In genomic region chr9:110685591-110685990, GRCm38 (mm10) we compare ENCODE assay signal across 9 mouse cellular contexts. TPM values are rescaled to one million over a fixed set of nuclear protein-coding genes. Genes with fewer than 3 reads are reported as not detected.
A peak's percentile ranks its signal among the peaks of the same experiment; 100 is the strongest.
DNase-seq lines count a peak whose midpoint lies in the region; ATAC-seq and TF ChIP-seq lines count a peak whose summit lies in the region.
"Had no signal": no experiment of that assay in that cellular context is flagged by ENCODE, and none has a peak within 500 bp of the region (broad histone marks: within the 10 kb centered on the region; RNA-seq: fewer than 3 reads in every experiment).

No protein-coding gene starts in this region.

- no peak overlapping the region; the same call in 1 of the 2 replicates for H3K9ac ChIP-seq in liver, embryonic 13.5 days
- H3K9ac ChIP-seq: hindbrain, embryonic 15.5 days had no signal

- no peak overlapping the region for H3K4me2 ChIP-seq in liver, embryonic 13.5 days
- H3K4me2 ChIP-seq: hindbrain, embryonic 15.5 days had no signal

- no peak for DNase-seq in kidney, adult 2 months
- DNase-seq in kidney, adult 11 months, result no peak
- peak; percentile 29 for DNase-seq in Muller cell, postnatal 12 days (ENCODE audit: inconsistent ontology term)
- DNase-seq in liver, embryonic 13.5 days, result no peak
- no peak for DNase-seq in testis, postnatal 10 days (ENCODE audit: low spot score)
- no peak for DNase-seq in spleen, postnatal 10 days (ENCODE audit: low spot score in 2 of 2)
- no peak for DNase-seq in gastrocnemius, postnatal 4 days (ENCODE audit: low spot score in 2 of 2)

- H3K9me3 ChIP-seq in liver, embryonic 13.5 days (replicated peaks), result no peaks in the 10 kb centered on the region
- H3K9me3 ChIP-seq: hindbrain, embryonic 15.5 days had no signal

- H3K27ac ChIP-seq in kidney, adult 2 months (ENCODE audit: insufficient read depth, low read depth, low read length), result peak overlapping the region; percentile 93
- H3K27ac ChIP-seq in liver, embryonic 13.5 days, result no peak overlapping the region

- H3K4me1 ChIP-seq in kidney, adult 2 months (ENCODE audit: control insufficient read depth, insufficient read depth, low read length), result peaks cover 71% of the 10 kb centered on the region
- peaks cover 70% of the 10 kb centered on the region for H3K4me1 ChIP-seq in liver, embryonic 13.5 days (replicated peaks)

- no peaks in the 10 kb centered on the region for H3K27me3 ChIP-seq in kidney, adult 2 months (replicated peaks; ENCODE audit: control insufficient read depth, insufficient read depth, low read length)
- no peaks in the 10 kb centered on the region for H3K27me3 ChIP-seq in C2C12 (ENCODE audit: control insufficient read depth, insufficient read depth, insufficient read length)
- no peaks in the 10 kb centered on the region for H3K27me3 ChIP-seq in liver, embryonic 13.5 days
- H3K27me3 ChIP-seq: hindbrain, embryonic 15.5 days had no signal

- 68% methylated on average over 5 of the region's 5 CpGs for WGBS in kidney, adult 2 months
- WGBS in liver, embryonic 13.5 days (ENCODE audit: insufficient replicate concordance), result 23% methylated on average over 5 of the region's 5 CpGs

- no peak for TF ChIP-seq CTCF in kidney, adult 2 months (conservative IDR thresholded peaks at IDR 0.05; ENCODE audit: insufficient read depth, insufficient read length, low read depth, low read length)
- no peak for TF ChIP-seq CTCF in C2C12 (IDR thresholded peaks at IDR 0.05; ENCODE audit: control insufficient read depth, insufficient read depth, insufficient read length)

- peak overlapping the region; percentile 16 for H3ac ChIP-seq in C2C12 (ENCODE audit: control insufficient read depth, insufficient read length, low read depth)

- no peaks in the 10 kb centered on the region for H3K36me3 ChIP-seq in kidney, adult 2 months (ENCODE audit: control insufficient read depth, insufficient read depth, low read length)
- no peaks in the 10 kb centered on the region for H3K36me3 ChIP-seq in C2C12 (ENCODE audit: control insufficient read depth, insufficient read depth)
- H3K36me3 ChIP-seq in liver, embryonic 13.5 days, result no peaks in the 10 kb centered on the region
- H3K36me3 ChIP-seq: hindbrain, embryonic 15.5 days had no signal

- peaks cover 76% of the 10 kb centered on the region for H3K79me2 ChIP-seq in C2C12 (ENCODE audit: control insufficient read depth, insufficient read depth)

- ATAC-seq in liver, embryonic 13.5 days (ENCODE audit: low read depth), result peak; percentile 24; the same call in 1 of the 2 replicates

- TF ChIP-seq POLR2A in kidney, adult 2 months (IDR thresholded peaks at IDR 0.05; ENCODE audit: low read depth, low read length), result no peak

- no peak overlapping the region for H3K4me3 ChIP-seq in kidney, adult 2 months (ENCODE audit: insufficient read depth, low read depth, low read length)
- no peak overlapping the region for H3K4me3 ChIP-seq in C2C12 (ENCODE audit: insufficient read depth, poor library complexity, severe bottlenecking)
- no peak overlapping the region for H3K4me3 ChIP-seq in liver, embryonic 13.5 days (replicated peaks)
- H3K4me3 ChIP-seq: hindbrain, embryonic 15.5 days had no signal

- H3K79me3 ChIP-seq in C2C12 (ENCODE audit: low read depth), result peaks cover 19% of the 10 kb centered on the region

TF ChIP-seq in C2C12, 6 proteins besides CTCF, POLR2A, EP300 and RAD21:
- TF ChIP-seq FOSL1 (IDR thresholded peaks at IDR 0.05; ENCODE audit: insufficient read depth, low read length, poor library complexity, severe bottlenecking) (no peak), CEBPB (IDR thresholded peaks at IDR 0.05; ENCODE audit: low read depth) (no peak), USF1 (IDR thresholded peaks at IDR 0.05; ENCODE audit: low read depth) (no peak), MYOD1 (IDR thresholded peaks at IDR 0.05; ENCODE audit: control insufficient read depth, insufficient read length, low read depth) (no peak), MAX (IDR thresholded peaks at IDR 0.05) (no peak), MYOG (IDR thresholded peaks at IDR 0.05; ENCODE audit: control insufficient read depth, extremely low read depth, insufficient read length) (no peak)

RNA-seq across cellular contexts. Expression of gene Ccdc12, which starts 29.3 kb away (rescaled TPM):
- polyA plus RNA-seq in kidney, adult 2 months (2012; rRNA removed), result 95.9 and 125 TPM in 2 replicates
- polyA plus RNA-seq in C2C12 (2012; fragmentation: generic; extraction: Trizol), result 86.7 TPM
- 84.4 and 86.3 TPM in 2 replicates for polyA plus RNA-seq in liver, embryonic 13.5 days (2015; fragmentation: Nextera tagmentation; extraction: Ambion mirVana)
- total RNA-seq in gastrocnemius, postnatal 4 days (2021), result 10 to 100 TPM; 57.0 to 57.9 TPM

RNA-seq across cellular contexts. Expression of gene Nbeal2, which starts 31.6 kb away (rescaled TPM):
- 41.6 and 49.2 TPM in 2 replicates for polyA plus RNA-seq in kidney, adult 2 months (2012; rRNA removed)
- 3.3 TPM for polyA plus RNA-seq in C2C12 (2012; fragmentation: generic; extraction: Trizol)
- 1.6 and 2.1 TPM in 2 replicates for polyA plus RNA-seq in liver, embryonic 13.5 days (2015; fragmentation: Nextera tagmentation; extraction: Ambion mirVana)
- 1 to 10 TPM; 3.1 to 3.4 TPM for total RNA-seq in gastrocnemius, postnatal 4 days (2021)

RNA-seq across cellular contexts. Expression of gene Myl3, which starts 56.1 kb away (rescaled TPM):
- polyA plus RNA-seq in kidney, adult 2 months (2012; rRNA removed), result 1.6 and 11.5 TPM in 2 replicates
- polyA plus RNA-seq in C2C12 (2012; fragmentation: generic; extraction: Trizol), result not detected
- 0.56 and 5.4 TPM in 2 replicates for polyA plus RNA-seq in liver, embryonic 13.5 days (2015; fragmentation: Nextera tagmentation; extraction: Ambion mirVana)
- total RNA-seq in gastrocnemius, postnatal 4 days (2021), result 100 to 1,000 TPM; 322 to 324 TPM
